ENCODE assay signal across 8 mouse cellular contexts in genomic region chr17:35021163-35021808, GRCm38 (mm10). TPM values are rescaled to one million over a fixed set of nuclear protein-coding genes. Genes with fewer than 3 reads are reported as not detected.
DNase-seq lines count a peak whose midpoint lies in the region; ATAC-seq lines count a peak whose summit lies in the region.

No protein-coding gene starts in this region.

- H3K4me3 ChIP-seq in hindbrain, embryonic 13.5 days = no peak overlapping the region

- 5% methylated on average over 17 of the region's 17 CpGs for WGBS in hindbrain, embryonic 13.5 days

- H3K9me3 ChIP-seq in hindbrain, embryonic 13.5 days = no peaks in the 10 kb centered on the region

- H3K36me3 ChIP-seq in hindbrain, embryonic 13.5 days = peaks cover 19% of the 10 kb centered on the region

- H3K4me1 ChIP-seq in hindbrain, embryonic 13.5 days (replicated peaks) = peaks cover 18% of the 10 kb centered on the region

- 0 out of 2 replicates have a peak overlapping the region, but pooled peaks have one; percentile 39 for H3K9ac ChIP-seq in hindbrain, embryonic 13.5 days

- H3K4me2 ChIP-seq in hindbrain, embryonic 13.5 days = peak overlapping the region; percentile 31

- peak overlapping the region; percentile 26; the same call in 1 of the 2 replicates for H3K27ac ChIP-seq in hindbrain, embryonic 13.5 days

- DNase-seq in NIH3T3 (ENCODE audit: low read depth) = peak; percentile 94
- DNase-seq in cerebellum, postnatal 10 days = peak; percentile 97 to 98
- DNase-seq in frontal cortex, postnatal 14 days (ENCODE audit: low spot score in 2 of 2) = peak; percentile 70 to 81
- DNase-seq in layer of hippocampus, postnatal 36 days = peak; percentile 83 to 86
- DNase-seq in lung, postnatal 25 days (ENCODE audit: low spot score) = peak; percentile 88
- peak; percentile 83 for DNase-seq in right cerebral cortex, adult 18-20 months
- peak; percentile 86 for DNase-seq in urinary bladder, adult 2 months (ENCODE audit: low spot score)

- H3K27me3 ChIP-seq in hindbrain, embryonic 13.5 days = no peaks in the 10 kb centered on the region

- ATAC-seq in hindbrain, embryonic 13.5 days (ENCODE audit: low FRiP score) = peak; percentile 30; the same call in 1 of the 2 replicates

RNA-seq across cellular contexts. Expression of gene Vwa7, which starts 4.9 kb away (rescaled TPM):
- polyA plus RNA-seq in hindbrain, embryonic 13.5 days (2015; fragmentation: Nextera tagmentation; extraction: Ambion mirVana) = 0.16 and 0.18 TPM in 2 replicates
- total RNA-seq in layer of hippocampus, postnatal 36 days (2021) = under 1 TPM; 0.22 to 0.33 TPM
- polyA plus RNA-seq in urinary bladder, adult 2 months (2012; rRNA removed) = 5.2 and 6.1 TPM in 2 replicates

RNA-seq across cellular contexts. Expression of gene Sapcd1, which starts 6.5 kb away (rescaled TPM):
- polyA plus RNA-seq in hindbrain, embryonic 13.5 days (2015; fragmentation: Nextera tagmentation; extraction: Ambion mirVana) = 2.5 and 2.9 TPM in 2 replicates
- total RNA-seq in layer of hippocampus, postnatal 36 days (2021) = under 1 TPM; 0.62 to 0.94 TPM
- 0.77 and 0.81 TPM in 2 replicates for polyA plus RNA-seq in urinary bladder, adult 2 months (2012; rRNA removed)

RNA-seq across cellular contexts. Expression of gene Vars, which starts 20.5 kb away (rescaled TPM):
- 57.3 TPM in 2 replicates for polyA plus RNA-seq in hindbrain, embryonic 13.5 days (2015; fragmentation: Nextera tagmentation; extraction: Ambion mirVana)
- total RNA-seq in layer of hippocampus, postnatal 36 days (2021) = 10 to 100 TPM; 45.1 to 50.1 TPM
- 49.8 and 53.0 TPM in 2 replicates for polyA plus RNA-seq in urinary bladder, adult 2 months (2012; rRNA removed)

RNA-seq across cellular contexts. Expression of gene Msh5, which starts 25.3 kb away (rescaled TPM):
- 2.7 and 3.5 TPM in 2 replicates for polyA plus RNA-seq in hindbrain, embryonic 13.5 days (2015; fragmentation: Nextera tagmentation; extraction: Ambion mirVana)
- under 1 TPM; 0.62 to 0.73 TPM for total RNA-seq in layer of hippocampus, postnatal 36 days (2021)
- 1.2 and 1.4 TPM in 2 replicates for polyA plus RNA-seq in urinary bladder, adult 2 months (2012; rRNA removed)

RNA-seq across cellular contexts. Expression of gene Clic1, which starts 28.5 kb away (rescaled TPM):
- polyA plus RNA-seq in hindbrain, embryonic 13.5 days (2015; fragmentation: Nextera tagmentation; extraction: Ambion mirVana) = 100 and 102 TPM in 2 replicates
- 10 to 100 TPM in 1 of 2 experiments, 1 to 10 TPM in 1; 6.7 to 11.5 TPM for total RNA-seq in layer of hippocampus, postnatal 36 days (2021)
- polyA plus RNA-seq in urinary bladder, adult 2 months (2012; rRNA removed) = 149 and 191 TPM in 2 replicates
